Mouse (Mus musculus): ENCODE results near the gene Eml3.

DNA sequence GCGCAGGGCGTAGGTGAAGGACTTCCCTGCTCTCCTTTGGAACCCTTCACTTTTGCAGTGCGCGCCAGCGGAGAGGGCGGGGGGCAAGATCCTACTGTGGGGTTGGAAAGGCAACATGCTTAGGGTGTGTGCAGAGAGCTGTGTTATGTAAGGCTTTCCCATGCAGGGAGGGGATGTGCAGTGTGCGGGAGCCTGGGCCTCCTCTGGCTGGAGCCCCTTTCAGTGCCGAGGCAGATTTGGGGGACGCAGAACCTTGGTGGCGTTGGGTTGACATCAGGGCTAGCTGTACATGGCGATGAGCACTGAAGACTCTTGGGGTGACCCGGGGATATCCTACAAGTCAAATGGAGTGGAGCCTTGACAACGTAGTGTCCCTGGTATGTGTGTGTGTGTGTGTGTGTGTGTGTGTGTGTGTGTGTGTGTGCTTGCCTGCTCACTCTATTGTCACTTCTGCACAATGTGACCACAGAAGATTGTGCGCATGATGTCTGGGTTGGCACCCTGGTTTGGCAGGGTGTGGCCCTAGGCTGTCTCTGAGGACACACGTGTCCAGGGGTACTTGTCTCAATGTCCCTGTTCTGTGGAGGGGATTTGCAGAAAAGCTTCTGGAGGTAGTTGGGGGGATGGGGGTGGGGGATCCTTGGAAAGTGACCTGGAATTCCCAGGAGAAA is 61.2 kb downstream of the Eml3 start:
- TF ChIP-seq TCF12 (IDR thresholded peaks at IDR 0.05; ENCODE audit: low read depth, low read length): no peak
- TF ChIP-seq CTCF (IDR thresholded peaks at IDR 0.05 in 2 of 3, conservative IDR thresholded peaks at IDR 0.05 in 1 of 3; ENCODE audit: control insufficient read depth in 1 of 3, insufficient read depth in 1 of 3, low read depth in 2 of 3, low read length in 3 of 3, poor library complexity in 1 of 3, severe bottlenecking in 1 of 3): no peak
- TF ChIP-seq POLR2A (IDR thresholded peaks at IDR 0.05; ENCODE audit: control insufficient read depth in 1 of 2, insufficient read depth in 1 of 2, low read depth in 1 of 2, low read length in 2 of 2, poor library complexity in 1 of 2): no peak
- TF ChIP-seq KAT2A (conservative IDR thresholded peaks at IDR 0.05; ENCODE audit: low read depth, low read length): no peak
- TF ChIP-seq MEF2A (IDR thresholded peaks at IDR 0.05; ENCODE audit: extremely low read depth, insufficient replicate concordance, low read depth, low read length, poor library complexity, severe bottlenecking): no peak
- TF ChIP-seq E2F4 (IDR thresholded peaks at IDR 0.05; ENCODE audit: borderline replicate concordance, low read depth, low read length): no peak
- no peak for TF ChIP-seq MAFK (IDR thresholded peaks at IDR 0.05; ENCODE audit: borderline replicate concordance, low read depth, low read length)
- TF ChIP-seq BHLHE40 (IDR thresholded peaks at IDR 0.05; ENCODE audit: borderline replicate concordance, low read depth, low read length): no peak
- TF ChIP-seq GABPA (IDR thresholded peaks at IDR 0.05; ENCODE audit: low read depth, low read length): no peak
- no peak for TF ChIP-seq GATA1 (IDR thresholded peaks at IDR 0.05; ENCODE audit: low read depth, low read length)
- TF ChIP-seq SIN3A (IDR thresholded peaks at IDR 0.05; ENCODE audit: low read length): no peak
- no peak for TF ChIP-seq POLR2AphosphoS5 (IDR thresholded peaks at IDR 0.05; ENCODE audit: borderline replicate concordance, low read depth, low read length)
- no peak for TF ChIP-seq MXI1 (IDR thresholded peaks at IDR 0.05; ENCODE audit: low read depth, low read length)
